Mouse (Mus musculus) liver, embryonic 16.5 days (tissue): ENCODE results near the gene Dnajc30. TPM values are rescaled to one million over a fixed set of nuclear protein-coding genes. Genes with fewer than 3 reads are reported as not detected.

ENCODE experiments used
- ATAC-seq: fragments of 200-750 bp; cut with Nextera tagmentation; 2 replicates; pipeline ENCODE4 v1.8.0; 2017; ENCODE audit warnings: low read depth, mild to moderate bottlenecking, moderate number of reproducible peaks, moderate library complexity
- H3K27ac ChIP-seq: fragments of 300-500 bp; sonication (generic); 2 replicates; pipeline ENCODE4 v1.5.1; 2014; ENCODE audit warnings: mild to moderate bottlenecking, low read length
- H3K27me3 ChIP-seq: fragments of 300-500 bp; sonication (generic); 2 replicates; pipeline ENCODE4 v1.6.1; 2014; ENCODE audit warnings: low read depth, low read length, mixed read lengths; ENCODE audit not compliant: control insufficient read depth, insufficient read depth
- H3K36me3 ChIP-seq: fragments of 300-500 bp; sonication (generic); 2 replicates; pipeline ENCODE4 v1.6.1; 2014; ENCODE audit warnings: mild to moderate bottlenecking; ENCODE audit not compliant: control insufficient read depth, insufficient read depth
- H3K4me1 ChIP-seq: fragments of 300-500 bp; sonication (generic); 2 replicates; pipeline ENCODE4 v1.6.1; 2014; ENCODE audit warnings: low read depth, low read length, mixed read lengths; ENCODE audit not compliant: control insufficient read depth
- H3K4me2 ChIP-seq: fragments of 300-500 bp; sonication (generic); 2 replicates; pipeline ENCODE4 v1.6.1; 2014; ENCODE audit warnings: low read depth, low read length, mixed read lengths
- H3K4me3 ChIP-seq: fragments of 300-500 bp; sonication (generic); 2 replicates; pipeline ENCODE4 v1.5.1; 2014; ENCODE audit warnings: low read depth, mild to moderate bottlenecking, low read length
- H3K9ac ChIP-seq: fragments of 300-500 bp; sonication (generic); 2 replicates; pipeline ENCODE4 v1.6.1; 2014; ENCODE audit warnings: low read depth, low read length
- H3K9me3 ChIP-seq: fragments of 300-500 bp; sonication (generic); replicated peaks from 2 replicates; pipeline ENCODE4 v1.6.1; 2016; ENCODE audit warnings: low read length; ENCODE audit not compliant: control insufficient read depth
- WGBS: fragments of 180-500 bp; shearing (Covaris S2); extraction: QIAGEN DNeasy Blood & Tissue Kit; methylation state at CpG from one replicate; pipeline ENCODE4 v1.1.7; 2014; ENCODE audit not compliant: insufficient replicate concordance; 5-methylcytosine and 5-hydroxymethylcytosine counted together
- polyA plus RNA-seq: library from polyadenylated mRNA; unstranded; fragments of >200 nt; fragmentation: Nextera tagmentation; extraction: Ambion mirVana; gene quantifications from 2 replicates; pipeline ENCODE4 v1.2.1, GENCODE M21; 2015

Gene Dnajc30
- polyA plus RNA-seq, 1 experiment from 2014 or later = 15.2 TPM

DNA sequence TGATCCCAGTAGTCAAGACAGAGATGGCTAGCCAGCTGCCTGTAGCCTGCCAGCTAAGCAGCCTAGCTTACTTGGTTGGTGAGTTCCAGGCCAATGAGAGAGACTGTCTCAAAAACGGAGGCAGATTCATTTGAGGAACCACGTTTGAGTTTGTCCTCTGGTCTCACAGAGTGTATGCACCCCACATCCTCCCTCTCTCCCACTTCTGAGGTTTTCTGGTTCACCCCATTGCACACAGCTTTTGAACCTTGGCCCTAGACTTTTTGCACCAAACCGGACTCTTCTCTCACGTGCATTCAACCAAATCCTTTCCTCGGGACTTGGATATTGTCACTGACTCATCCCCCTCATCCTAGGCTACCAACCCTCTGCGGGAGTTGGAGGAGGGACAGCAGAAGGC lies 46.0 kb downstream of the Dnajc30 start:
- Histone ChIP-seq H3K4me1 (peaks cover 5% of the 10 kb centered on the region; the same call in 1 of the 2 replicates), H3K4me2 (no peak overlapping the region), H3K4me3 (no peak overlapping the region), H3K36me3 (no peaks in the 10 kb centered on the region), H3K9me3 (no peaks in the 10 kb centered on the region), H3K27ac (no peak overlapping the region), H3K9ac (no peak overlapping the region), H3K27me3 (peaks cover 30% of the 10 kb centered on the region)
- WGBS = 37% methylated on average over 6 of the region's 6 CpGs
- ATAC-seq = no peak

DNA sequence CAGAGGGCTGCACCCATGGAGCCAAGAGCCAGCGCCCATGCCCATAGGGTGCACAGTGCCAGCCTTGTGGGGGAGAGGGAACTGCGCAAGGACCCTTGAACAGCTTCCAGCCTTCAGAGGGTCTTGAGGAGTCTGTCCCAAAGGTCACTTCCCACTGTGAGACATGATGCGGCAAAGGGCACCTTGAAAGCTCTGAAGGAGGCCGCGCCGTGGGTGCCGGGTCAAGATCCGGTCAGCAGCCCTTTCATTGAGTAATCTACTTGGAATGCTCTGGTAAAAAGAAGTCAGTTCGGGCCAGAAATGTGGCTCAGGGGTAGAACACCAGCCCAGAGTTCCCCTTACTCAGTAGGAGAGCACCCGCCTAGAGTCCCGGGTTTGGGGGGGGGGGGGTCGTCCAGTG lies 49.8 kb downstream of the Dnajc30 start:
- WGBS = 77% methylated on average over 12 of the region's 12 CpGs

DNA sequence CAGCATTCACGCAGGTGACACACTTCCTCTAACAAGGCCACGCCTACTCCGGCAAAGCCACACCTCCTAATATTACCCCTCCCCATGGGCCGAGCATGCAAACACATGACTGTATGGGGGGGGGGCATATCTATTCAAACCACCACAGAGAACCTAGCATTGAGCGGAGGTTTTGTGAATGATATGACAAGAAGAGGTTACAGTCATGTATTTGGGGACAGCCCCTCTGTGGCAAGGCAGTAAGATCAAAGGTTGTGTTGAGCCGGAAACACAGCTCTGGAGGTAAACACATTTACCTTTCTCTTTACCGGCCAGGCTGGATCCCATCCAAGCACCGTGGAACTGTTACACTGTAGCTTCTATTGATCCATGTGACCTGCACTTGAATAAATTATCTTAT lies 51.2 kb downstream of the Dnajc30 start:
- H3K4me2 ChIP-seq = no peak overlapping the region
- H3K36me3 ChIP-seq = no peaks in the 10 kb centered on the region
- H3K9me3 ChIP-seq = no peaks in the 10 kb centered on the region
- 51% methylated on average over 8 of the region's 8 CpGs for WGBS
- H3K27ac ChIP-seq = no peak overlapping the region
- H3K4me1 ChIP-seq = peaks cover 6% of the 10 kb centered on the region
- peak; percentile 73 for ATAC-seq
- H3K4me3 ChIP-seq = no peak overlapping the region
- no peaks in the 10 kb centered on the region for H3K27me3 ChIP-seq
- no peak overlapping the region for H3K9ac ChIP-seq

More for the DNA sequence above, 49.8 kb downstream of the Dnajc30 start:
- no peak overlapping the region for H3K4me3 ChIP-seq
- no peaks in the 10 kb centered on the region for H3K9me3 ChIP-seq
- no peak overlapping the region for H3K4me2 ChIP-seq
- peaks cover 1% of the 10 kb centered on the region for H3K27me3 ChIP-seq
- no peak for ATAC-seq
- no peaks in the 10 kb centered on the region for H3K36me3 ChIP-seq
- H3K27ac ChIP-seq = no peak overlapping the region
- H3K4me1 ChIP-seq = peaks cover 3% of the 10 kb centered on the region
- no peak overlapping the region for H3K9ac ChIP-seq

Other genes starting within 250 kb of the Dnajc30 start
- 0.09 and 0.12 TPM in 2 replicates for gene Tmem270, start 157.5 kb upstream of the Dnajc30 start, polyA plus RNA-seq
- 258 and 277 TPM in 2 replicates for gene Cldn13, start 148.7 kb upstream of the Dnajc30 start, polyA plus RNA-seq
- 20.8 and 25.3 TPM in 2 replicates for gene Mettl27, start 131.8 kb upstream of the Dnajc30 start, polyA plus RNA-seq
- 0.28 and 0.71 TPM in 2 replicates for gene Cldn4, start 117.3 kb upstream of the Dnajc30 start, polyA plus RNA-seq
- 2.6 and 4.7 TPM in 2 replicates for gene Cldn3, start 78.0 kb upstream of the Dnajc30 start, polyA plus RNA-seq
- gene Abhd11, start 55.0 kb upstream of the Dnajc30 start, polyA plus RNA-seq = 26.2 and 26.6 TPM in 2 replicates
- gene Stx1a, start 40.7 kb upstream of the Dnajc30 start, polyA plus RNA-seq = 0.71 and 1.1 TPM in 2 replicates
- 43.0 and 46.5 TPM in 2 replicates for gene Bud23, start 757 bp downstream of the Dnajc30 start, polyA plus RNA-seq
- gene Vps37d, start 14.1 kb downstream of the Dnajc30 start, polyA plus RNA-seq = 0.09 and 0.25 TPM in 2 replicates
- gene Mlxipl, start 25.7 kb downstream of the Dnajc30 start, polyA plus RNA-seq = 9.6 and 14.1 TPM in 2 replicates
- 11.1 and 11.6 TPM in 2 replicates for gene Tbl2, start 85.5 kb downstream of the Dnajc30 start, polyA plus RNA-seq
- 24.8 and 25.8 TPM in 2 replicates for gene Bcl7b, start 104.1 kb downstream of the Dnajc30 start, polyA plus RNA-seq
- 14.3 and 15.5 TPM in 2 replicates for gene Baz1b, start 123.1 kb downstream of the Dnajc30 start, polyA plus RNA-seq
- gene Fzd9, start 187.0 kb downstream of the Dnajc30 start, polyA plus RNA-seq = 0.14 and 0.34 TPM in 2 replicates